Mouse (Mus musculus) spleen, embryonic (tissue): ENCODE results near the gene Cramp1l.

ENCODE experiments used
- CTCF ChIA-PET: fragments of 350-600 bp; sonication (Branson Sonifier 250); formaldehyde crosslinking; loops from one replicate; lab custom pipeline; 2022; lab: Charles Lee

The Cramp1l gene

GRCm38 (mm10) chr17:24960135-24960851 lies 55.3 kb downstream of the Cramp1l start, which contains the start of gene Jpt2:
Gene Jpt2, minus strand, starts transcription at chr17:24960689.
- CTCF ChIA-PET, result interaction anchor here (0.6 kb wide), 1 partner anchor 237 kb away, joined by 3 read pairs; no protein-coding TSS in a partner anchor

- CTCF ChIA-PET, result no interaction called here
These were observed 56.2 kb downstream of the Cramp1l start for GRCm38 (mm10) chr17:24959371-24959770.

GRCm38 (mm10) chr17:24953291-24953690 lies 62.3 kb downstream of the Cramp1l start:
- CTCF ChIA-PET, result interaction anchor here (0.6 kb wide), 1 partner anchor 15 kb away, joined by 11 read pairs; no protein-coding TSS in a partner anchor

- CTCF ChIA-PET, result no interaction called here
These were observed 64.9 kb downstream of the Cramp1l start for GRCm38 (mm10) chr17:24950671-24951070.

GRCm38 (mm10) chr17:24948204-24948603 lies 67.4 kb downstream of the Cramp1l start:
- CTCF ChIA-PET, result no interaction called here

GRCm38 (mm10) chr17:24943589-24943988 lies 72.0 kb downstream of the Cramp1l start:
- CTCF ChIA-PET, result interaction anchor here (1.4 kb wide), 1 partner anchor 25 kb away, joined by 5 read pairs; no protein-coding TSS in a partner anchor

- CTCF ChIA-PET, result interaction anchor here (1.4 kb wide), 1 partner anchor 26 kb away, joined by 5 read pairs; no protein-coding TSS in a partner anchor
These were observed 72.6 kb downstream of the Cramp1l start for GRCm38 (mm10) chr17:24943036-24943435.

GRCm38 (mm10) chr17:24942453-24942852 lies 73.1 kb downstream of the Cramp1l start:
- CTCF ChIA-PET, result interaction anchor here (1.0 to 1.4 kb wide), 2 partner anchors 26 to 41 kb away, joined by 3 to 5 read pairs; no protein-coding TSS in a partner anchor

- CTCF ChIA-PET, result interaction anchor here (0.6 to 0.7 kb wide), 2 partner anchors 84 to 335 kb away, joined by 3 to 5 read pairs; no protein-coding TSS in a partner anchor
These were observed 78.3 kb downstream of the Cramp1l start for GRCm38 (mm10) chr17:24937266-24937665.

- CTCF ChIA-PET, result interaction anchor here (0.6 kb wide), 1 partner anchor 85 kb away, joined by 3 read pairs; no protein-coding TSS in a partner anchor
These were observed 79.0 kb downstream of the Cramp1l start, which contains the start of gene Mapk8ip3 for GRCm38 (mm10) chr17:24936259-24937237. Gene Mapk8ip3, minus strand, starts transcription at chr17:24936977.

- CTCF ChIA-PET, result no interaction called here
These were observed 79.9 kb downstream of the Cramp1l start for GRCm38 (mm10) chr17:24935666-24936065.

- CTCF ChIA-PET, result no interaction called here
These were observed 80.7 kb downstream of the Cramp1l start for GRCm38 (mm10) chr17:24934926-24935325.

GRCm38 (mm10) chr17:24933163-24933562 lies 82.4 kb downstream of the Cramp1l start:
- CTCF ChIA-PET, result no interaction called here

- CTCF ChIA-PET, result no interaction called here
These were observed 83.2 kb downstream of the Cramp1l start for GRCm38 (mm10) chr17:24932431-24932830.

- CTCF ChIA-PET, result interaction anchor here (0.7 kb wide), 1 partner anchor 1052 kb away, joined by 8 read pairs; no protein-coding TSS in a partner anchor
These were observed 86.1 kb downstream of the Cramp1l start for GRCm38 (mm10) chr17:24929506-24929905.

- CTCF ChIA-PET, result no interaction called here
These were observed 92.3 kb downstream of the Cramp1l start for GRCm38 (mm10) chr17:24923246-24923645.

- CTCF ChIA-PET, result no interaction called here
These were observed 101.6 kb downstream of the Cramp1l start for GRCm38 (mm10) chr17:24913984-24914383.
